Mouse (Mus musculus) forebrain, embryonic 13.5 days (tissue): Measurements from ENCODE around the gene Bnc1. TPM values are rescaled to one million over a fixed set of nuclear protein-coding genes. Genes with fewer than 3 reads are reported as not detected.

Experiments used
- ATAC-seq: fragments of 200-750 bp; cut with Nextera tagmentation; 2 replicates; pipeline ENCODE4 v1.8.0; 2017
- H3K27ac ChIP-seq: fragments of 300-500 bp; sonication (generic); 2 replicates; pipeline ENCODE4 v1.5.1; 2015; ENCODE audit warnings: inconsistent platforms, mild to moderate bottlenecking, moderate library complexity
- H3K27me3 ChIP-seq: fragments of 300-500 bp; sonication (generic); 2 replicates; pipeline ENCODE4 v1.6.1; 2015; ENCODE audit warnings: mild to moderate bottlenecking, inconsistent platforms
- H3K36me3 ChIP-seq: fragments of 300-500 bp; sonication (generic); 2 replicates; pipeline ENCODE4 v1.6.1; 2015; ENCODE audit warnings: mild to moderate bottlenecking, inconsistent platforms; ENCODE audit not compliant: poor library complexity, severe bottlenecking
- H3K4me1 ChIP-seq: fragments of 300-500 bp; sonication (generic); 2 replicates; pipeline ENCODE4 v1.6.1; 2015; ENCODE audit warnings: inconsistent platforms
- H3K4me2 ChIP-seq: fragments of 300-500 bp; sonication (generic); 2 replicates; pipeline ENCODE4 v1.6.1; 2015; ENCODE audit warnings: inconsistent platforms, mild to moderate bottlenecking, moderate library complexity
- H3K4me3 ChIP-seq: fragments of 300-500 bp; sonication (generic); 2 replicates; pipeline ENCODE4 v1.5.1; 2015; ENCODE audit warnings: mild to moderate bottlenecking, inconsistent platforms
- H3K9ac ChIP-seq: fragments of 300-500 bp; sonication (generic); 2 replicates; pipeline ENCODE4 v1.6.1; 2015; ENCODE audit warnings: mild to moderate bottlenecking, inconsistent platforms
- H3K9me3 ChIP-seq: fragments of 300-500 bp; sonication (generic); replicated peaks from 2 replicates; pipeline ENCODE4 v1.6.1; 2016; ENCODE audit warnings: inconsistent platforms
- WGBS: fragments of 180-500 bp; shearing (Covaris S2); methylation state at CpG from one replicate; pipeline ENCODE4 v1.1.7; 2015; 5-methylcytosine and 5-hydroxymethylcytosine counted together
- polyA plus RNA-seq: library from polyadenylated mRNA; unstranded; fragments of >200 nt; fragmentation: Nextera tagmentation; extraction: Ambion mirVana; gene quantifications from 2 replicates; pipeline ENCODE4 v1.2.1, GENCODE M21; 2015

The Bnc1 gene
- polyA plus RNA-seq, 1 experiment from 2014 or later, result not detected

GRCm38 (mm10) chr7:81928998-81929397 lies 63.1 kb downstream of the Bnc1 start:
- Histone ChIP-seq H3K27me3 (no peaks in the 10 kb centered on the region), H3K4me1 (peaks cover 46% of the 10 kb centered on the region), H3K4me2 (no peak overlapping the region), H3K36me3 (no peaks in the 10 kb centered on the region), H3K9me3 (no peaks in the 10 kb centered on the region), H3K27ac (no peak overlapping the region), H3K4me3 (no peak overlapping the region), H3K9ac (no peak overlapping the region)
- no peak for ATAC-seq
- 80% methylated on average over 7 of the region's 7 CpGs for WGBS

DNA sequence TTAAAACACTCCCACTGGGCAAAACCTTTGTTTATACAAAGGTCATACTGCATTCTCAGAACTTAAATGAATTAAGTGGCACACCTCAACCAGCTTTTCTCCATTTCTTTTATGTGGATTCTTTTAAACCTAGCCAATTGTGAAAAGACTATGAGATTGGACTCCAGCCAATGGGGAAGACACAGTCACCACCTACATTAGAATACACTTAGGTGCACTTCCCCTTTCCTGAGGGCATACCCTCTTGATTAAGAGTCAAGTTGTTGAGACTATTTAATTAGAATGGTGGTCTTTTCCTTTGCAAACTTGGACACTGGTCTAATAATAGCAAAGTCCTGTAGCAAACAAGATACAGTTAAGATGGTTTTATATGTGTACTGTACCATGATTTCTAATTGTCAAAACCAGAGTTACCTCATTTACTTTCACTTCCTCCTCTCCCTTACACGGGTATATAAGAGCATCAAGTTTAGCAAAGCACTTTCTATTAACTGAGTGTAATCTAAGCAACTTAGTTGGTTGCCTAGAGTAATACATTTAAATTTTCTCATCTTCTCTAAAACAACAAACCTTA lies 70.6 kb downstream of the Bnc1 start:
- ATAC-seq, result no peak
- H3K9ac ChIP-seq, result no peak overlapping the region
- 75% methylated on average over 1 of the region's 1 CpGs for WGBS
- no peaks in the 10 kb centered on the region for H3K27me3 ChIP-seq
- H3K4me3 ChIP-seq, result no peak overlapping the region
- H3K9me3 ChIP-seq, result no peaks in the 10 kb centered on the region
- no peaks in the 10 kb centered on the region for H3K36me3 ChIP-seq
- no peak overlapping the region for H3K4me2 ChIP-seq
- no peaks in the 10 kb centered on the region for H3K4me1 ChIP-seq
- H3K27ac ChIP-seq, result no peak overlapping the region

GRCm38 (mm10) chr7:81920314-81920713 lies 71.8 kb downstream of the Bnc1 start:
- no peak for ATAC-seq
- H3K27me3 ChIP-seq, result no peaks in the 10 kb centered on the region
- H3K4me1 ChIP-seq, result no peaks in the 10 kb centered on the region
- H3K9ac ChIP-seq, result no peak overlapping the region
- no peak overlapping the region for H3K4me2 ChIP-seq
- H3K4me3 ChIP-seq, result no peak overlapping the region
- no peaks in the 10 kb centered on the region for H3K36me3 ChIP-seq
- H3K27ac ChIP-seq, result no peak overlapping the region
- WGBS, result 82% methylated on average over 4 of the region's 4 CpGs
- H3K9me3 ChIP-seq, result no peaks in the 10 kb centered on the region

GRCm38 (mm10) chr7:81918316-81918715 lies 73.8 kb downstream of the Bnc1 start:
- Histone ChIP-seq H3K4me1 (no peaks in the 10 kb centered on the region), H3K27me3 (no peaks in the 10 kb centered on the region), H3K9ac (no peak overlapping the region), H3K9me3 (no peaks in the 10 kb centered on the region), H3K4me2 (no peak overlapping the region), H3K27ac (no peak overlapping the region), H3K4me3 (no peak overlapping the region), H3K36me3 (no peaks in the 10 kb centered on the region)
- no peak for ATAC-seq
- WGBS, result 64% methylated on average over 5 of the region's 5 CpGs

Other genes with a start within 250 kb of the Bnc1 start
- 154 and 158 TPM in 2 replicates for gene Ramac, start 229.4 kb downstream of the Bnc1 start, polyA plus RNA-seq
- gene 3110040N11Rik, start 202.8 kb downstream of the Bnc1 start, polyA plus RNA-seq, result 47.8 and 49.8 TPM in 2 replicates
- 86.0 and 86.9 TPM in 2 replicates for gene Btbd1, start 162.9 kb downstream of the Bnc1 start, polyA plus RNA-seq
- not detected in 2 replicates for gene Gm10160, start 136.5 kb downstream of the Bnc1 start, polyA plus RNA-seq
- 7.2 and 8.8 TPM in 2 replicates for gene Tm6sf1, start 133.3 kb downstream of the Bnc1 start, polyA plus RNA-seq
- 51.3 and 55.3 TPM in 2 replicates for gene Hdgfl3, start 57.8 kb downstream of the Bnc1 start, polyA plus RNA-seq
- 26.4 and 27.5 TPM in 2 replicates for gene Sh3gl3, start 181.5 kb upstream of the Bnc1 start, polyA plus RNA-seq